ENCODE assay signal across 12 mouse cellular contexts in genomic region chr12:56534311-56534650, GRCm38 (mm10). TPM values are rescaled to one million over a fixed set of nuclear protein-coding genes. Genes with fewer than 3 reads are reported as not detected.
A peak's percentile ranks its signal among the peaks of the same experiment; 100 is the strongest.
DNase-seq lines count a peak whose midpoint lies in the region; ATAC-seq and TF ChIP-seq lines count a peak whose summit lies in the region.
"Had no signal": no experiment of that assay in that cellular context is flagged by ENCODE, and none has a peak within 500 bp of the region (broad histone marks: within the 10 kb centered on the region; RNA-seq: fewer than 3 reads in every experiment).

No protein-coding gene starts in this region.

- WGBS in heart, embryonic 10.5 days, result 1% methylated on average over 24 of the region's 24 CpGs
- WGBS in hindbrain, embryonic 10.5 days, result under 1% methylated on average over 24 of the region's 24 CpGs
- 2% methylated on average over 24 of the region's 24 CpGs for WGBS in liver, embryonic 15.5 days (ENCODE audit: insufficient replicate concordance)

- H3K36me3 ChIP-seq in heart, embryonic 10.5 days, result no peaks in the 10 kb centered on the region
- no peaks in the 10 kb centered on the region; the same call in 1 of the 2 replicates for H3K36me3 ChIP-seq in E14TG2a.4 (ENCODE audit: insufficient read depth, low read length)
- H3K36me3 ChIP-seq in hindbrain, embryonic 10.5 days, result no peaks in the 10 kb centered on the region
- H3K36me3 ChIP-seq in liver, embryonic 15.5 days (replicated peaks), result no peaks in the 10 kb centered on the region

- H3K4me2 ChIP-seq in liver, embryonic 15.5 days, result 0 out of 2 replicates have a peak overlapping the region, but pooled peaks have one; percentile 27

- H3K27me3 ChIP-seq in heart, embryonic 10.5 days (ENCODE audit: insufficient read depth, poor library complexity, severe bottlenecking), result peaks cover 100% of the 10 kb centered on the region
- peaks cover 96% of the 10 kb centered on the region for H3K27me3 ChIP-seq in E14TG2a.4 (ENCODE audit: insufficient read depth, low read length)
- peaks cover 100% of the 10 kb centered on the region for H3K27me3 ChIP-seq in hindbrain, embryonic 10.5 days (ENCODE audit: insufficient read depth, poor library complexity, severe bottlenecking)
- peaks cover 100% of the 10 kb centered on the region for H3K27me3 ChIP-seq in liver, embryonic 15.5 days

- H3K4me3 ChIP-seq in heart, embryonic 10.5 days, result peak overlapping the region; percentile 51
- peak overlapping the region; percentile 63 for H3K4me3 ChIP-seq in E14TG2a.4 (replicated peaks; ENCODE audit: low read length)
- H3K4me3 ChIP-seq in hindbrain, embryonic 10.5 days, result peak overlapping the region; percentile 32
- H3K4me3 ChIP-seq in liver, embryonic 15.5 days (replicated peaks), result peak overlapping the region; percentile 2; the same call in 1 of the 2 replicates

- no peak for DNase-seq in heart, embryonic 10.5 days (ENCODE audit: low spot score)
- no peak for DNase-seq in heart, adult 9 months (ENCODE audit: low spot score in 2 of 2)
- no peak for DNase-seq in hindbrain, embryonic 10.5 days (ENCODE audit: low spot score)
- no peak for DNase-seq in left cerebral cortex, adult 11 months (ENCODE audit: low spot score)
- DNase-seq in frontal cortex, postnatal 25 days (ENCODE audit: low spot score in 2 of 2), result no peak
- DNase-seq in layer of hippocampus, postnatal 36 days, result no peak
- DNase-seq: cerebellum, adult 18-20 months; right cerebral cortex, adult 18-20 months had no signal

- no peak overlapping the region for H3K9ac ChIP-seq in liver, embryonic 15.5 days

- peaks cover 33% of the 10 kb centered on the region for H3K4me1 ChIP-seq in heart, embryonic 10.5 days
- H3K4me1 ChIP-seq in E14TG2a.4 (replicated peaks; ENCODE audit: low read depth, low read length), result peaks cover 27% of the 10 kb centered on the region
- peaks cover 24% of the 10 kb centered on the region for H3K4me1 ChIP-seq in hindbrain, embryonic 10.5 days (replicated peaks)
- H3K4me1 ChIP-seq in liver, embryonic 15.5 days (replicated peaks), result no peaks in the 10 kb centered on the region

- H3K9me3 ChIP-seq in heart, embryonic 10.5 days, result no peaks in the 10 kb centered on the region
- H3K9me3 ChIP-seq in E14TG2a.4 (ENCODE audit: low read length), result peaks cover 32% of the 10 kb centered on the region
- no peaks in the 10 kb centered on the region for H3K9me3 ChIP-seq in hindbrain, embryonic 10.5 days
- no peaks in the 10 kb centered on the region for H3K9me3 ChIP-seq in liver, embryonic 15.5 days (replicated peaks)

- no peak for TF ChIP-seq CTCF in E14TG2a.4 (conservative IDR thresholded peaks at IDR 0.05; ENCODE audit: low read length)

- no peak overlapping the region for H3K27ac ChIP-seq in heart, embryonic 10.5 days
- H3K27ac ChIP-seq in hindbrain, embryonic 10.5 days, result no peak overlapping the region
- H3K27ac ChIP-seq in liver, embryonic 15.5 days (replicated peaks), result no peak overlapping the region

- ATAC-seq in liver, embryonic 15.5 days (ENCODE audit: insufficient read depth), result no peak

RNA-seq across cellular contexts. Expression of gene Nkx2-1, which starts 2.4 kb away (rescaled TPM):
- polyA plus RNA-seq in heart, embryonic 10.5 days (2016; fragmentation: Nextera tagmentation; extraction: Ambion mirVana), result 1.9 TPM in 1 of 2 replicates, not detected in the other
- polyA plus RNA-seq in hindbrain, embryonic 10.5 days (2016; fragmentation: Nextera tagmentation; extraction: Ambion mirVana), result 3.2 and 3.6 TPM in 2 replicates
- polyA plus RNA-seq in liver, embryonic 15.5 days (2015; fragmentation: Nextera tagmentation; extraction: Ambion mirVana), result not detected in 2 replicates
- under 1 TPM; 0.23 to 0.65 TPM for total RNA-seq in layer of hippocampus, postnatal 36 days (2021)
- total RNA-seq: gastrocnemius, postnatal 4 days; liver, adult 2 months had no signal

Comparison
In these comparisons a context has a peak if more than half of its experiments do, and no peak if none do; other contexts are left out.
1. H3K4me3 ChIP-seq: peak in every context shown above with its lines; median percentile 63 in E14TG2a.4; 51 in heart, embryonic 10.5 days; 32 in hindbrain, embryonic 10.5 days; 2 in liver, embryonic 15.5 days.